Mouse (Mus musculus): Measurements from ENCODE around the gene Vma21-ps.
"Not testable (repeated sequence)": the region's sequence is repeated elsewhere in the genome, so short reads cannot be mapped to it uniquely, and the experiment has no call there.

Vma21-ps gene

DNA sequence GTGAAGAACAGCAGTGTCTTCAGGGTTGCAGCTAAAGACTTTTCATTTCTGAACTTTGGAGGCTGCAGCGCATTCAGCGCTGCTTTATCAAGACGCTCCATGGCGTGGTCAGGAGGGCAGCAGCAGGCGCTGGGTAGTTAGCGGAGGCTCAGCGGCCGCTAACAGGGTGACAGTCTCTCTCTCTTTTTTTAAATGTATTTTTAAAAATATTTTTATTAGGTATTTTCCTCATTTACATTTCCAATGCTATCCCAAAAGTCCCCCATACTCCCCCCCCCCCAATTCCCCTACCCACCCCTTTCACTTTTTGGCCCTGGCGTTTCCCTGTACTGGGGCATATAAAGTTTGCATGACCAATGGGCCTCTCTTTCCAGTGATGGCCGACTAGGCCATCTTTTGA lies at the start of gene Vma21-ps:
Vma21-ps (minus strand) TSS at position 101 of the 400 bp plus-strand sequence.
- not testable (repeated sequence) for DNase-seq (ENCODE audit: extremely low spot score, low read depth, low spot score)

DNA sequence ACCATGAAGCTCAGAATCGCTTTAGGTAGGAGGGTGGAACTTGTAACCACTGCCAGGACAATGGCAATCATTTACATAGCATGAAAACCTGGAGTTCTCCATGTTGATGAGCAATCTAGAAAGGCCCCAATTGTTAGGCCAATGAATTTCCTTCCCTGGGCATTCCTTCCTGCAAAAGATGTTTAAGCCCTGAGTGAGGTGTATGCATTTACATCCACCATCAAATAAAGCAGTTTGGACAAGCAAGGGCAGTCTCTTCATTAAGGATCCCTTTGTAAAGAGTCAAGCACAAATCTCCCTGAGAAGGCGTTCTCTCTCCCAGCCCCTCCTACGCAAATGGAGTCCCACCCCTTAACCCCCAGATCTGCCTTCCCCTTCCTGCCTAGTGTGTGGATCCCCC lies 46.0 kb upstream of the Vma21-ps start:
- DNase-seq (ENCODE audit: extremely low spot score, low read depth, low spot score) = no peak

DNA sequence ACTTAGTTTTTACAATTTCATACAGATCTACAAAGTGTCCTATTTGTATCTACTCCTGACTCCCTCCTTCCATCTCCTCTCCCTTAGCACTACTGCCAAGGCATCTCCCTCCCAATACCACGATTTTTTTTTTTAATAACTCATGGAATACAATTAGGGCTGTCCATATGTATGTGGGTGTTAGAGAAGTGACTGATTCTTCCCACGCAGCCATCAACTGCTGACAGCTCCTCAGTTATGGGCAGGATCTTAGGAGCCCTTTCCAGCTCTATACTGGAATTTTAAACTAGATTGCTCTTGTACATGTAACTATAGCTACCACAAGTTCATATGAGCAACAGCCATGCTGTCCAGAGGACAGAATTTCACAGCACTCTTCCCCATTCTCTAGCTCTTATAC lies 33.6 kb upstream of the Vma21-ps start:
- DNase-seq (ENCODE audit: extremely low spot score, low read depth, low spot score) = no peak

DNA sequence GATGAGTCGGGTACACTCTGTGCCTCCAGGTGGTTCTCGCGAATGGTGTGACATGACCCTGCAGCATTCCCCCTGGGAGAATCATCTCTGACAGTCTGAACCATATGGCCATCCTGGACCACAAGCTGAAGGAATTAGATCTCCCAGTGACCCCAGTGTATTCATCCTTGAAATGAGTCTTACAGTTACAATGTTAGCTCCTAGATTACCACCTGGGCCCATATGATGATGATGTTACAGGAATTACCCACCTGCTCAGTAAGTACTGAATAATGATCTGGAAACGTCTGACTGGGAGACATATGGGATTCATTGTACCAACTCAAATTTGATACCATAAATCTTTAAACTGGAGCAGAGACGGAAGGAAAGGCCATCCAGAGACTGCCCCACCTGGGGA lies 29.4 kb upstream of the Vma21-ps start:
- no peak for DNase-seq (ENCODE audit: extremely low spot score, low read depth, low spot score)

GRCm38 (mm10) chr4:52519301-52519700 lies 22.3 kb upstream of the Vma21-ps start:
- no peak for DNase-seq (ENCODE audit: extremely low spot score, low read depth, low spot score)

GRCm38 (mm10) chr4:52517580-52517979 lies 20.5 kb upstream of the Vma21-ps start:
- no peak for DNase-seq (ENCODE audit: extremely low spot score, low read depth, low spot score)

DNA sequence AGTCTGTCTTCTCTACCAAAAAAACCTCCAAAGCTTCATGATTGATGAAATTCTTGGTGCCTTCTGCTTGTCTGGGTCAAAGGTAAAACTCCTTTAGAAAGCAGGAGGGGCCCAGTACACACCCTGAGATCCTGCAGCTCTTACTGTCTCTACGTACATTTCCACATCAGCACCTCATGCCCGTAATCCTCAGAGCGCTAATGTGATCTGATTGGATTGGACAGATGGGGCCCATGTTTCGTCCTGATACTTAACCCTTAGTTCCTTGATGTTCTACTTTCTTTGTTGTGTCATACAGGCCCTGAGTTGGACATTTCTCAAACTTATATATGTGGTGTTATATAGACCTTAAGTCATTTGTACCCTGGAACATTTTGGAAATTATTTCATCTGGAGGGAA lies 9.6 kb downstream of the Vma21-ps start:
- DNase-seq (ENCODE audit: extremely low spot score, low read depth, low spot score) = no peak

GRCm38 (mm10) chr4:52473431-52473830 lies 23.6 kb downstream of the Vma21-ps start:
- DNase-seq (ENCODE audit: extremely low spot score, low read depth, low spot score) = no peak

- no peak for DNase-seq (ENCODE audit: extremely low spot score, low read depth, low spot score)
Measured at GRCm38 (mm10) chr4:52461321-52461720, 35.7 kb downstream of the Vma21-ps start.

DNA sequence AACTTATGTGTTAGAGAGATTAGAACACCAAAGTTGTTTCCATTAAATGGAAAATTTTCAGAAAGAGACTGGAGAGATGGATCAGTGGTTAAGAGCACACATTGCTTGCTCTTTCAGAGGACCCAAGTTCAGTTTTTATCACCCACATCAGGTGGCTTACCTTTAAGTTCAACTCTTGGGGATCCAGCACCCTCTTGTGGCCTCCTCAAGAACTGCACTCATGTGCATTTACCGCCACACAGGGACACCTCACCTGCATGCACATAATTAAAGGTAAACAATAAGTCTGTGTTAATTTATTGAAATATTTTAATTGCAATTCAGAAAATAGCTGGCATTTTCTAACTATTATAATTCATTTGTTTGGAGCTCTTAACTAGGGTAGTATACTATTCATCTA lies 37.3 kb downstream of the Vma21-ps start:
- DNase-seq (ENCODE audit: extremely low spot score, low read depth, low spot score) = no peak

All from hindlimb bud, embryonic 11.5 days (tissue).